Mouse (Mus musculus) lung, embryonic 16.5 days (tissue): ENCODE measurements around the gene Plcb2. TPM values are rescaled to one million over a fixed set of nuclear protein-coding genes. Genes with fewer than 3 reads are reported as not detected.

Experiments used
- ATAC-seq: fragments of 200-750 bp; cut with Nextera tagmentation; 2 replicates; pipeline ENCODE4 v1.8.0; 2017; ENCODE audit warnings: low read depth, mild to moderate bottlenecking, moderate library complexity
- H3K27ac ChIP-seq: fragments of 300-500 bp; sonication (generic); 2 replicates; pipeline ENCODE4 v1.5.1; 2014; ENCODE audit warnings: mild to moderate bottlenecking, control low read depth, low read length
- H3K27me3 ChIP-seq: fragments of 300-500 bp; sonication (generic); 2 replicates; pipeline ENCODE4 v1.6.1; 2014; ENCODE audit warnings: low read depth, low read length, mixed read lengths; ENCODE audit not compliant: control insufficient read depth, insufficient read depth
- H3K36me3 ChIP-seq: fragments of 300-500 bp; sonication (generic); 2 replicates; pipeline ENCODE4 v1.6.1; 2014; ENCODE audit warnings: low read length; ENCODE audit not compliant: control insufficient read depth, insufficient read depth
- H3K4me1 ChIP-seq: fragments of 300-500 bp; sonication (generic); replicated peaks from 2 replicates; pipeline ENCODE4 v1.6.1; 2014; ENCODE audit warnings: low read length, mixed read lengths; ENCODE audit not compliant: control insufficient read depth, insufficient read depth
- H3K4me2 ChIP-seq: fragments of 300-500 bp; sonication (generic); 2 replicates; pipeline ENCODE4 v1.6.1; 2014; ENCODE audit warnings: low read depth, low read length, control low read depth
- H3K4me3 ChIP-seq: fragments of 300-500 bp; sonication (generic); 2 replicates; pipeline ENCODE4 v1.5.1; 2014; ENCODE audit warnings: mild to moderate bottlenecking, low read length, control low read depth
- H3K9ac ChIP-seq: fragments of 300-500 bp; sonication (generic); 2 replicates; pipeline ENCODE4 v1.6.1; 2014; ENCODE audit warnings: low read length, control low read depth
- H3K9me3 ChIP-seq: fragments of 300-500 bp; sonication (generic); 2 replicates; pipeline ENCODE4 v1.6.1; 2016; ENCODE audit warnings: low read length; ENCODE audit not compliant: control insufficient read depth
- WGBS: fragments of 180-500 bp; shearing (Covaris S2); extraction: QIAGEN DNeasy Blood & Tissue Kit; methylation state at CpG from one replicate; pipeline ENCODE4 v1.1.7; 2014; 5-methylcytosine and 5-hydroxymethylcytosine counted together
- polyA plus RNA-seq: library from polyadenylated mRNA; unstranded; fragments of >200 nt; fragmentation: Nextera tagmentation; extraction: Ambion mirVana; gene quantifications from 2 replicates; pipeline ENCODE4 v1.2.1, GENCODE M21; 2015

The Plcb2 gene
- polyA plus RNA-seq, 1 experiment from 2014 or later = 1.6 TPM

DNA sequence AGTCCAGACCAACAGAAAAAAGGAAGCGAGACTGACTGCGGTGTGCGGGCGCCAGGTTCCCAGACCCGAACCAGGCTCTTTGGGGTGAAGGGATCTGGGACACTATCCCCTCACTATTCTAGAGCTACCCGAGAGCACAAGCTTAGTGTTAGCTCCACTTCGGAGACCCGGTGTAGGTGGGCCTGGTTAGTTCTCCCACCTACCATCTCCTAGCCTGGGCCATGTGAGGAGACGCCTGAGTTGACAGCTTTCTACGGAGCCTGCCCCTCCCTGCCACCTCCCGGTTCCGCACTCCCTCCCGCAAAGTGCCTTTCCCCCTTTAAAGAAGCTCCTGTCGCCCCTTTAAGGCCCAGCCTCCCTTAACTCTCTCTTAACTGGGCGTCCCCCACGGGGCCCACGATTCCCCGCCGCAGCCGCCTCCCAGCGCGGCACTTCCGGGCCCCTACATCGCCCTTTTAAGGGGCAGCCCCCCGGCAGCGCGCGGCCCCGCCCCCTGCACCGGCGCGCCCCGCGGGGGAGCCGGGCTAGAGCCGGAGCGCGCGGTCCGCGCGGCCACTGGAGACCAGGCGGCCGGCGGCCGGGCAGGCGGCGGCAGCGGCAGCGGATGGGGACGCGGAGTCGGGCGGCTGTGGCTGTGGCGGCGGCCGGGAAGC lies 17.1 kb upstream of the Plcb2 start, which contains the start of gene Inafm2:
Inafm2 (plus strand) TSS at position 527 of the 653 bp plus-strand sequence.
- no peaks in the 10 kb centered on the region for H3K9me3 ChIP-seq
- H3K9ac ChIP-seq = peak within 1 kb of the TSS; percentile 84
- H3K36me3 ChIP-seq = no peaks in the 10 kb centered on the region
- H3K4me3 ChIP-seq = peak within 1 kb of the TSS; percentile 82
- under 1% methylated on average over 44 of the region's 57 CpGs for WGBS
- peaks cover 27% of the 10 kb centered on the region for H3K4me1 ChIP-seq
- H3K27me3 ChIP-seq = peaks cover 6% of the 10 kb centered on the region
- H3K27ac ChIP-seq = peak within 1 kb of the TSS; percentile 40
- H3K4me2 ChIP-seq = peak within 1 kb of the TSS; percentile 77
- ATAC-seq = peak; percentile 95

- Histone ChIP-seq H3K4me3 (no peak overlapping the region; the same call in 1 of the 2 replicates), H3K4me1 (peaks cover 20% of the 10 kb centered on the region), H3K27ac (no peak overlapping the region), H3K9ac (peak overlapping the region; percentile 84; the same call in 1 of the 2 replicates), H3K27me3 (peaks cover 6% of the 10 kb centered on the region), H3K4me2 (peak overlapping the region; percentile 77), H3K9me3 (no peaks in the 10 kb centered on the region), H3K36me3 (no peaks in the 10 kb centered on the region)
- WGBS = 9% methylated on average over 7 of the region's 7 CpGs
- ATAC-seq = no peak
These were observed 16.4 kb upstream of the Plcb2 start for GRCm38 (mm10) chr2:118744621-118745020.

DNA sequence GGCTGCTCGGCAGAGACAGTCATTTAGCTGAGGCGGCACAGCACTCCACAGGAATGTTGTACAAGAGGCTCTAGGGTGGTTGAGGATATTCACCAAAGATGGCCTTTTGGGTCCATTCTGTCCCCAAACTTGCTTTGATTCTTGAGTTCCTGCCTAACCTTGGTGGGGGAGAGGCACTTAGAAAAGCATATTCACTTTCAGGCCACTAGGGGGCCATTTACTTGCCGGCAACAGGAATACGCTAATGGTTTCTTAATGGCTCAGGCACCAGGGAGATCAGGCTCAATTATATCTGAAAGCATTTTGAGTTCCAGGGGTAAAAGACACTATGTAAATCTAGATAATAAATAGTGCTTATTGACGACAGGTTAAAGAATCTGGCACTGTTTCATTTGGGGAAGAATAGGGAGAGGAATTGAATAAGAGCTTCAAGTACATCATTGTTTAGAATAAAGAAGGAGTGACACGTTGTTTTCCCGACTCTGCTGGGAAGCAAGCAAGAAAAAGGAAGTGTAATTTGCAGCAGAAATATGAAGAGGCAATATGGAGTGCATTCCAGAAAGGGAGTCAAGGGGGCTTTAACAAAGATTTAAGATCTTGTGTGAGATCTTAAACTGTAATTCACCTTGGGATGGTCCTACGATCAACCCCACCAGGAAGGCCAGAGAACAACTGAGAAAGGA lies 15.2 kb upstream of the Plcb2 start:
- Histone ChIP-seq H3K9me3 (no peaks in the 10 kb centered on the region), H3K4me2 (no peak overlapping the region), H3K4me1 (peaks cover 17% of the 10 kb centered on the region), H3K27me3 (peaks cover 6% of the 10 kb centered on the region), H3K9ac (no peak overlapping the region), H3K4me3 (no peak overlapping the region), H3K27ac (no peak overlapping the region), H3K36me3 (no peaks in the 10 kb centered on the region)
- no peak for ATAC-seq
- 21% methylated on average over 8 of the region's 8 CpGs for WGBS

DNA sequence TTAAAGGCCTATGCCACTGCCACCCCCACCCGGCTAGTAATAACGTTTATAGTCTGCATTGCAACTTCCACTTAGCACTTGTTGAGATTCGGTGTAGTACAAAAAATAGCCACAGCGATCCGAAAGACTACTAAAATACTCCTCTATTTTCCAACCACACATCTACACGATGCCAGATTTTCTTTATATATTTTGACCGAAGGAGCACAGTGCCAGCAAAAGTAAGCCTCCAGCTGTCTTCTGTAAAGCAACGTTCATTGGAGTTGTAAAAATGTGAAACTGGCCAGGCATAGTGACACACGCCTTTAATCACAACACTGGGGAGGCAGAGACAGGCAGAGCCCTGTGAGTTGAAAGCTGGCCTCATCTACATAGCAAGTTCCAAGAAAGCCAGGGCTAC lies 12.9 kb upstream of the Plcb2 start:
- Histone ChIP-seq H3K4me1 (peaks cover 7% of the 10 kb centered on the region), H3K27ac (no peak overlapping the region), H3K4me2 (no peak overlapping the region), H3K36me3 (no peaks in the 10 kb centered on the region), H3K27me3 (peaks cover 6% of the 10 kb centered on the region), H3K4me3 (no peak overlapping the region), H3K9ac (no peak overlapping the region), H3K9me3 (no peaks in the 10 kb centered on the region)
- ATAC-seq = no peak
- WGBS = 56% methylated on average over 9 of the region's 9 CpGs

DNA sequence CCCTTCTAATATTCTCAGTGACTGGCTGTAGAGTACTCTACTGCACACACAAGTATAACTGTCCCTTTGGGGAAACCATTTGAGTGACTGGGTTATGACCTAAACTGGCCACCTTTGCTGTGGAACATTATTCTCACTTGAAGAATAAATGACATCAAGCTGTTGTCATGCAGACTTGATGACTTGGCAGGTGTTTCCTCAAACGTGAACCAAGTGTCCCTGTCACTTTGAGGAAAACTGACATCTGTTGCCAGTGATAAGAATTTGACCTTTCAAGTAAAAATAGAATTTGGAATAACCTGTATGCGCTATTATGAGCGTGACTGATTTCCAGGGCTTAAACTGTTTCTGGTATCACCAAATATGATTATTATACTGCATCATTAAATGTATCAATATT lies 12.1 kb upstream of the Plcb2 start:
- H3K27me3 ChIP-seq = peaks cover 8% of the 10 kb centered on the region
- no peak overlapping the region for H3K4me2 ChIP-seq
- H3K9me3 ChIP-seq = no peaks in the 10 kb centered on the region
- ATAC-seq = no peak
- 39% methylated on average over 3 of the region's 3 CpGs for WGBS
- H3K27ac ChIP-seq = no peak overlapping the region
- H3K9ac ChIP-seq = no peak overlapping the region
- no peak overlapping the region for H3K4me3 ChIP-seq
- peaks cover 7% of the 10 kb centered on the region for H3K4me1 ChIP-seq
- H3K36me3 ChIP-seq = no peaks in the 10 kb centered on the region

- 49% methylated on average over 5 of the region's 5 CpGs for WGBS
- H3K4me1 ChIP-seq = peaks cover 18% of the 10 kb centered on the region
- no peak overlapping the region for H3K27ac ChIP-seq
- H3K9me3 ChIP-seq = no peaks in the 10 kb centered on the region
- no peak overlapping the region for H3K4me2 ChIP-seq
- no peaks in the 10 kb centered on the region for H3K36me3 ChIP-seq
- no peak for ATAC-seq
- H3K9ac ChIP-seq = no peak overlapping the region
- no peak overlapping the region for H3K4me3 ChIP-seq
- H3K27me3 ChIP-seq = peaks cover 15% of the 10 kb centered on the region
These were observed 5.1 kb upstream of the Plcb2 start for GRCm38 (mm10) chr2:118733341-118733740.

GRCm38 (mm10) chr2:118731981-118732380 lies 3.7 kb upstream of the Plcb2 start:
- Histone ChIP-seq H3K27me3 (peaks cover 15% of the 10 kb centered on the region), H3K4me2 (no peak overlapping the region), H3K27ac (no peak overlapping the region), H3K36me3 (no peaks in the 10 kb centered on the region), H3K4me3 (no peak overlapping the region), H3K4me1 (peaks cover 30% of the 10 kb centered on the region), H3K9ac (no peak overlapping the region), H3K9me3 (no peaks in the 10 kb centered on the region)
- 80% methylated on average over 5 of the region's 5 CpGs for WGBS
- no peak for ATAC-seq

DNA sequence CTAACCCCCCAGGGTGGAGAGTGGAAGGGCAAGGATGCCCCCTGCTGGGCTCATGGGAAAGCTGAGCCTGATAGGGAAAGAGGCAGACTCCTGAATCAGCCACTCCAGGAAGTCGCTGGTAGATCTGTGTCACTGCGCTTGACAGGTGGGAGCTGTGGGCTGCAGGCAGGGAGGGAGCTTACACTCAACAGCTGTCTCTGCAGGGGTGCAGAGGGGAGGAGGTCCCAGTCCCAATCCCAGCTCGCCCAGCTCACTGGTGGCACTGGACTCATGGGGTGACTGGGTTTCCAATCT lies 2.3 kb upstream of the Plcb2 start:
- WGBS = 7% methylated on average over 3 of the region's 3 CpGs
- no peak overlapping the region for H3K9ac ChIP-seq
- H3K27me3 ChIP-seq = peaks cover 13% of the 10 kb centered on the region
- peak; percentile 35 for ATAC-seq
- H3K4me3 ChIP-seq = no peak overlapping the region
- H3K27ac ChIP-seq = no peak overlapping the region
- no peaks in the 10 kb centered on the region for H3K36me3 ChIP-seq
- H3K9me3 ChIP-seq = no peaks in the 10 kb centered on the region
- H3K4me1 ChIP-seq = peaks cover 30% of the 10 kb centered on the region
- no peak overlapping the region for H3K4me2 ChIP-seq

DNA sequence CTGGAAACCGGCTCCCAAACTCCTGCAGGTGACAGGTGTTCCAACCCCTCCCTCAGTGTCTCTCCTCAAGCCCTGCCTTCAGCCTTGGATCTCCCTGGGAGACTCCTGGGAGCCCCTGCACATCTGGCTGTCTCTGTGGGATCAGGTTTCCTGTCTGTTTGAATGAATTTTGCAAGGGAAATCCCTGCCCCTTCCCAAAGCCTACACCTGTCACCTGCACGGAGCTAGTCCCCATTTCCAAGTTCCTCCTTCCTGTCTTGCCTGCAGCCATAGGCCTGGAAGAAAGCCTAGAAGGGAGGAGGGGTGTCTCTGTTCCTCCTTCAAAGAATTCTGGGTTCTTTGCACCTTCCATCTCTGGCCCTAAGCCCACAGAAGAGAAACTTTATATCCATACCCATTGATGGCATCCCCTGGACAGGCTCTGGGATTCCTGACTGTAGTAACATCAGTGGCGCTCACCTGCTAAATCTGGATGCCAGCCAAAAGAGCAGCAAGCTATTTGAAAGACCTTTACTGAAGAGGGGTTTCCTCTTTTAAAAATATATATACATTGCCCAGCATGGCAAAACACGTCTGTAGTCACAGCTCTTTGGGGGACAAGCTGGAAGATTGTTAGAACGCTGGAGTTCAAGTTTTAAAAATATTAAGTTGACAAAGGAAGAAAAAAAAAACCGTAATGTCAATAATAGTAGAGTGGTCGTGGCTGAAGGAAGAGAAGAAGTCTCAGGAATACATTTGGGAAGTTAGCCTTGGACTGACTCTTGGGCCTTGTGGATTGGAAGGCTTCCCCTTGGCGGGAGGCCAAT lies 1.8 kb upstream of the Plcb2 start:
- Histone ChIP-seq H3K36me3 (no peaks in the 10 kb centered on the region), H3K4me3 (no peak overlapping the region), H3K27ac (no peak overlapping the region), H3K9me3 (no peaks in the 10 kb centered on the region), H3K4me1 (peaks cover 30% of the 10 kb centered on the region), H3K9ac (no peak overlapping the region), H3K4me2 (no peak overlapping the region), H3K27me3 (peaks cover 13% of the 10 kb centered on the region)
- WGBS = 12% methylated on average over 8 of the region's 8 CpGs
- no peak for ATAC-seq
